Mouse (Mus musculus) liver, embryonic 16.5 days (tissue): ENCODE measurements around the gene Ambn. TPM values are rescaled to one million over a fixed set of nuclear protein-coding genes. Genes with fewer than 3 reads are reported as not detected.

ENCODE experiments used
- ATAC-seq: fragments of 200-750 bp; cut with Nextera tagmentation; 2 replicates; pipeline ENCODE4 v1.8.0; 2017; ENCODE audit warnings: low read depth, mild to moderate bottlenecking, moderate number of reproducible peaks, moderate library complexity
- H3K27ac ChIP-seq: fragments of 300-500 bp; sonication (generic); 2 replicates; pipeline ENCODE4 v1.5.1; 2014; ENCODE audit warnings: mild to moderate bottlenecking, low read length
- H3K27me3 ChIP-seq: fragments of 300-500 bp; sonication (generic); 2 replicates; pipeline ENCODE4 v1.6.1; 2014; ENCODE audit warnings: low read depth, low read length, mixed read lengths; ENCODE audit not compliant: control insufficient read depth, insufficient read depth
- H3K36me3 ChIP-seq: fragments of 300-500 bp; sonication (generic); 2 replicates; pipeline ENCODE4 v1.6.1; 2014; ENCODE audit warnings: mild to moderate bottlenecking; ENCODE audit not compliant: control insufficient read depth, insufficient read depth
- H3K4me1 ChIP-seq: fragments of 300-500 bp; sonication (generic); 2 replicates; pipeline ENCODE4 v1.6.1; 2014; ENCODE audit warnings: low read depth, low read length, mixed read lengths; ENCODE audit not compliant: control insufficient read depth
- H3K4me2 ChIP-seq: fragments of 300-500 bp; sonication (generic); 2 replicates; pipeline ENCODE4 v1.6.1; 2014; ENCODE audit warnings: low read depth, low read length, mixed read lengths
- H3K4me3 ChIP-seq: fragments of 300-500 bp; sonication (generic); 2 replicates; pipeline ENCODE4 v1.5.1; 2014; ENCODE audit warnings: low read depth, mild to moderate bottlenecking, low read length
- H3K9ac ChIP-seq: fragments of 300-500 bp; sonication (generic); 2 replicates; pipeline ENCODE4 v1.6.1; 2014; ENCODE audit warnings: low read depth, low read length
- H3K9me3 ChIP-seq: fragments of 300-500 bp; sonication (generic); replicated peaks from 2 replicates; pipeline ENCODE4 v1.6.1; 2016; ENCODE audit warnings: low read length; ENCODE audit not compliant: control insufficient read depth
- WGBS: fragments of 180-500 bp; shearing (Covaris S2); extraction: QIAGEN DNeasy Blood & Tissue Kit; methylation state at CpG from one replicate; pipeline ENCODE4 v1.1.7; 2014; ENCODE audit not compliant: insufficient replicate concordance; 5-methylcytosine and 5-hydroxymethylcytosine counted together
- polyA plus RNA-seq: library from polyadenylated mRNA; unstranded; fragments of >200 nt; fragmentation: Nextera tagmentation; extraction: Ambion mirVana; gene quantifications from 2 replicates; pipeline ENCODE4 v1.2.1, GENCODE M21; 2015

The Ambn gene
- polyA plus RNA-seq, 1 experiment from 2014 or later, result not detected

DNA sequence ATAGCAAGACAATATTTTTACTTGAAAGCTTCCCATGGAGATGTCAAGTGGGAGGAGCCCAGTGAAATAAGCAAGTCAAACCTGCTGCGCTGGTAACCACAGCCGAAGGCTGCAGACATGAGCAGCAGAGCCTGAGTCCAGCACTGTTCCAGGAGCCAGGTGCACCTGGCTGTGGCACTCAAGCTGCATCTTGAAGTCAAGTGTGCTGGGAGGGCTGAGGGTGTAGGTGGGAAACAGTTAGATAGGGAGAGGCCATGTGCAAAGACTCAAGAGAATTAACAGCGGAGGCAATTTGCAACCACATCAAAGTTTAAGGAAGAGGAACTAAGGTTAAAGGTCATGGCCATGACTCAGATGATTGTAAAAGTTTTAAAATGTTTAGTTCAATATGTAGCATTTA lies 44.0 kb downstream of the Ambn start:
- Histone ChIP-seq H3K36me3 (no peaks in the 10 kb centered on the region), H3K9me3 (no peaks in the 10 kb centered on the region), H3K4me1 (no peaks in the 10 kb centered on the region), H3K4me3 (no peak overlapping the region), H3K9ac (no peak overlapping the region), H3K4me2 (no peak overlapping the region), H3K27ac (no peak overlapping the region), H3K27me3 (no peaks in the 10 kb centered on the region)
- no peak for ATAC-seq
- 75% methylated on average over 3 of the region's 3 CpGs for WGBS

DNA sequence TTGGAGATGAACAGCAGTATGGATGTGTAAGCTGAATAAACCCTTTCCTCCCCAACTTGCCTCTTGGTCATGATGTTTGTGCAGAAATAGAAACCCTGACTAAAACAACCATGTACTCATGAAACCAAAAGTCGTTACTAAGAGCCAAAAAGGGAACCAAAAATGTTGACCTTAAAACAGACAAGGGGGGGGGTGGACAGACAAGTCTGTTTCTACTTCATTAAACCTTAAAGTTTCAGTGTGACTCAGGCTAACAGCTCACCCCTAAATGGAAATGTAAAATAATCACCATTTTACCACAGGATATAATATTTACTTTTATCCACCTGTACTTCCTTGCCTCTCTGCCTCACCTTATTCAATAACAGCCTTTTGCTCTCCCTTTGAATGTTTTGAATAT lies 52.8 kb downstream of the Ambn start:
- Histone ChIP-seq H3K4me1 (no peaks in the 10 kb centered on the region), H3K36me3 (no peaks in the 10 kb centered on the region), H3K4me3 (no peak overlapping the region), H3K4me2 (no peak overlapping the region), H3K27ac (no peak overlapping the region), H3K9ac (no peak overlapping the region), H3K27me3 (no peaks in the 10 kb centered on the region), H3K9me3 (no peaks in the 10 kb centered on the region)
- WGBS, result 13% methylated on average over 1 of the region's 1 CpGs
- ATAC-seq, result no peak

DNA sequence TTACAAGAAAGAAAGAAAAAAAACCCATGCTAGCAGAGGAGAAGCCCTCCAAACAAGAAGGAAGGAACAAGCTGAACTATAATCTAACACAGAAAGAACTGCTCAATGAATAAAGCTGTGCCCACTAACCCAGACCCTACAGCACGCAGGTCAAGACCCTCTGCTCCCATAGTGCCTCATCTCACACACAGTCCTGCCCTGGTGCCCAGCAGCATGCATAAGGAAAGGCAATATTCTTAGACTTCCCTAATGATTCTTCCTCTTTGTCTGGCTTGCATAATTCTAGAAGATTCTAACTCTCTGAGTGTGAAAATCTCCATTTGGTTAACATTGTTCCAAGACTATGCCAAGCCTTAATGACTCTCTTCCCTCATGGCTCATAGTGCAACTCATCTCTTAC lies 53.2 kb downstream of the Ambn start:
- 50% methylated on average over 1 of the region's 1 CpGs for WGBS
- Histone ChIP-seq H3K4me3 (no peak overlapping the region), H3K36me3 (no peaks in the 10 kb centered on the region), H3K27ac (no peak overlapping the region), H3K9me3 (no peaks in the 10 kb centered on the region), H3K4me2 (no peak overlapping the region), H3K9ac (no peak overlapping the region), H3K4me1 (no peaks in the 10 kb centered on the region), H3K27me3 (no peaks in the 10 kb centered on the region)
- ATAC-seq, result no peak

Other genes starting within 250 kb of the Ambn start
- gene Gm7714, start 187.1 kb upstream of the Ambn start, polyA plus RNA-seq, result not detected in 2 replicates
- not detected in 2 replicates for gene Prol1, start 138.7 kb upstream of the Ambn start, polyA plus RNA-seq
- gene Amtn, start 79.9 kb upstream of the Ambn start, polyA plus RNA-seq, result not detected in 2 replicates
- not detected in 2 replicates for gene Enam, start 32.0 kb downstream of the Ambn start, polyA plus RNA-seq
- 0.06 and 0.08 TPM in 2 replicates for gene Jchain, start 71.9 kb downstream of the Ambn start, polyA plus RNA-seq
- gene Utp3, start 98.5 kb downstream of the Ambn start, polyA plus RNA-seq, result 25.1 and 27.2 TPM in 2 replicates
- gene Rufy3, start 109.0 kb downstream of the Ambn start, polyA plus RNA-seq, result 4.7 and 5.1 TPM in 2 replicates
- gene Grsf1, start 220.2 kb downstream of the Ambn start, polyA plus RNA-seq, result 13.7 and 18.5 TPM in 2 replicates